Mouse (Mus musculus): Measurements from ENCODE around the gene Hbb-bt.
"Not testable (repeated sequence)": the region's sequence is repeated elsewhere in the genome, so short reads cannot be mapped to it uniquely, and the experiment has no call there.

The Hbb-bt gene

GRCm38 (mm10) chr7:103808120-103808519 is 5.7 kb downstream of the Hbb-bt start:
- not testable (repeated sequence) for DNase-seq

GRCm38 (mm10) chr7:103806856-103807255 is 6.9 kb downstream of the Hbb-bt start:
- no peak for DNase-seq

GRCm38 (mm10) chr7:103792669-103793388 is 21.0 kb downstream of the Hbb-bt start:
- DNase-seq = no peak

DNA sequence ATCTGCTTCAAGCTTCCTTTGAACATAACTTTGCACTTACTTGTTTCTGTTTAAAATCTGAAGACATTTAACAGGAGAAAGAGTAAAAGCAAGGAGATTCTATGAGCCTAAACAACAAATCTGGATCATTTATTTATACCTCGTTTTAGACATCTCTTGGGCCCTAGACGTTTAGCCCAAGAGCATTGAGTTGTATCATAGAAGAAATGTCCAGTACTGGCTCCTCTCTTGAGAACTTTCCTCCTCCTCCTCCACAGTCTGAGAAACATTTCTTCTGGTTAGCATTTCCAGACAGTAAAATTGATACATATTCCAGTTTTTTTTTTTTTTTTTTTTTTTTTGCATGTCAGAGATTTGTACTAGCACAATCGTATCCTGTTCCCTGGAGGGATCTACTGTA is 22.1 kb downstream of the Hbb-bt start, which contains the start of gene Olfr67:
Gene Olfr67, minus strand, starts transcription at position 101 of the 400 bp plus-strand sequence.
- no peak for DNase-seq

DNA sequence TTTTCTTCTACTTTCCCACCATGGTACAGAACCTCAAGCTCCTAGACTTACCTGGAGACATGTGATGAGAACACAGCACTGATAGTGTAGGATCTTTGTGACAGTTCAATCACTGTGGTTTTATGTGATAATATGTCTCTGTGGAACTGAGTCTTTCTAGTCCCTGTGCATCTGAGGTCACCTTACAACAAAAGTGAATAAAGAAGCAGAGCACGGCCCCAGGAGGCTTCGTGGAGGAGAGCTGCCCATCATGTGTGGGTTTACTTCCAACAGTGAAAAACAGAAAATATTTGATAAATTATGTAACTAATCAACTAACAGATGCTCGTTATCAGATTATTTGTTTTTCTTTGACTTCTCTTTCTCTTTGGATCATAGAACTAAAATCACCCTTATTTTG is 34.2 kb downstream of the Hbb-bt start, which contains the start of gene Olfr68:
Gene Olfr68, minus strand, starts transcription at position 101 of the 400 bp plus-strand sequence.
- no peak for DNase-seq

DNA sequence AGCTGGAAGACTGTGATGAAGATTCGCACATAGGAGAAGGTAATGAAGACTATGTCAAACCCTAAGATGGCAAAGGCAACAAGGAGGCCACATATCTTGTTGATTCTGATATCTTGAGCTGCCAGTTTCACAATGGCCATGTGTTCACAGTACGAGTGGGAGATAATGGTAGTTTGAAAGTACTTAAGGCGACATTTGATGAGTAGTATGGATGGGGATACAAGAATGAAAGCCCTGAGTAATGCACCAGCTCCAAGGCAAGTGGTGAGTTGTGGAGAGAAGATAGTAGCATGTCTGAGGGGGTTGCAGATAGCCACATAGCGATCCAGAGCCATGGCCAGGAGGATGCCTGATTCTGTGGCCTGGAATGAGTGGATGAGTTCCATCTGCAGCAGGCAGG is 36.1 kb downstream of the Hbb-bt start:
- DNase-seq = not testable (repeated sequence)

- DNase-seq = no peak
Observed at GRCm38 (mm10) chr7:103771494-103771893, 42.3 kb downstream of the Hbb-bt start, which contains the start of gene Olfr69. Olfr69 (minus strand) TSS chr7:103771594.

DNA sequence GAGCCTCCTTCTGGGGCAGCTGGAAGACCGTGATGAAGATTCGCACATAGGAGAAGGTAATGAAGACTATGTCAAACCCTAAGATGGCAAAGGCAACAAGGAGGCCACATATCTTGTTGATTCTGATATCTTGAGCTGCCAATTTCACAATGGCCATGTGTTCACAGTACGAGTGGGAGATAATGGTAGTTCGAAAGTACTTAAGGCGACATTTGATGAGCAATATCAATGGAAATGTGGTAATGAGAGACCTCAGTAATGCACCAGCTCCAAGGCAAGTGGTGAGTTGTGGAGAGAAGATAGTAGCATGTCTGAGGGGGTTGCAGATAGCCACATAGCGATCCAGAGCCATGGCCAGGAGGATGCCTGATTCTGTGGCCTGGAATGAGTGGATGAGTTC is 46.1 kb downstream of the Hbb-bt start:
- not testable (repeated sequence) for DNase-seq
